Mouse (Mus musculus): ENCODE measurements around the gene Igfbp2.

DNA sequence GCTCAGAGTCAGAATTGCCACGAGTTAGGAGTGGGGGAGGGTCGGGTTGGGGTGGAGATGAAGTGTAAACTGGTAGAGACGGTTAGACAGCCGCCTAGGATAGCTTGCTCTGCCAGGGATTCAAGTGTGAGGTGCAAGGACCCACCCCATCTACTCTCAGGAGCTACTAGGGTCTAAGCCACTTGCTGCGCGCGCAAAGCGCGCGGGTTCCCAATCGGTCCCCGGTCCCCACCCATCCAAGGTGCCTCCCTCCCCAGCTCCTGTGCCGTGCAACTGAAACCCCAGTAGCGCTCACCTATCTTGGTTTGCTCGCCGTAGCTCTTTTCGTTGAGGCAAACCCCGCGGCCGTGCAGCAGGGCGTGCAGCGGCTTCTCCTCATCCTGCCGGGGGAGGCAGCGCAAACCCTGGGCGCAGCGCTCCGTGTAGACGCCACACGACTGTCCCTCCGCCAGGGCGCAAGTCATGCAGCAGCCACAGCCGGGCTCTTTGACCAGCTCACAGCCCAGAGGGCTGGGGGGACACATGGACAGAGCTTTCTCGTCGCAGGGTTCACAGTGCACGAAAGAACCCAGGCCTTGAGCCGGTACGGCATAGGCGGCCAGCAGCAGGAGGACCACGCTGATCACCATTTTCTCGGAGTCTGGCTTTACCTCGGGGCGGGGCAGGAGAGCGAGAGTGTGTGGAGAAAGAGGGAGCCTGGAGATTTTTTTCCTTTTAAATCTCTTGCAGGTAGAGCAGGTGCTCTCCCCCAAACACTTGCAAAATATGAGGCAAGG lies 49.4 kb downstream of the Igfbp2 start:
- TF ChIP-seq CTCF (IDR thresholded peaks at IDR 0.05): peak; percentile 27
- no peak for TF ChIP-seq EP300 (IDR thresholded peaks at IDR 0.05)

Data from lung, postnatal 0 days (tissue).